Mouse (Mus musculus) kidney, postnatal 25 days (tissue): ENCODE measurements around the gene Tmem143.

Experiments
- DNase-seq, 2 experiments: peaks; one replicate each; pipeline ENCODE4 v3.0.0; 2021; ENCODE audit warnings: mixed read lengths in 2 of 2

Gene Tmem143

DNA sequence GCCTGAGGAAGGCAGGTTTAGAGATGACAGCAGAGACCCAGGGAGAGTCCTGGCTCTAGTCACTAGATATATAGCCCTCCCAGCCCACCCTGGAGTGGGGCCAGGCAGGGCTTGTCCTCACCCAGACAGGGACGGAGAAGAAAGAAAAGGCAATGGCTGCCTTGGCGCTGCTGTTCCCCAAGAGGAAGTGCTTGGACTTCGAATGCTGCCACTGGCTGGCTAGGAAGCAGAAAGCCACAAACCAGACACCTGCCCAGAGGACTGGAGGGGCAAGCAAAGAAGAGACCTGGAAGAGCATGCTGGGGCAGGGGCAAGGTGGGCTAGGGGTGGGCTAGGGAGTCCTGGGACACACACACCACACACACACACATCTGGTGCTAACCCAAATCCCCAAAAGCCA lies 9.5 kb upstream of the Tmem143 start:
- no peak for DNase-seq

DNA sequence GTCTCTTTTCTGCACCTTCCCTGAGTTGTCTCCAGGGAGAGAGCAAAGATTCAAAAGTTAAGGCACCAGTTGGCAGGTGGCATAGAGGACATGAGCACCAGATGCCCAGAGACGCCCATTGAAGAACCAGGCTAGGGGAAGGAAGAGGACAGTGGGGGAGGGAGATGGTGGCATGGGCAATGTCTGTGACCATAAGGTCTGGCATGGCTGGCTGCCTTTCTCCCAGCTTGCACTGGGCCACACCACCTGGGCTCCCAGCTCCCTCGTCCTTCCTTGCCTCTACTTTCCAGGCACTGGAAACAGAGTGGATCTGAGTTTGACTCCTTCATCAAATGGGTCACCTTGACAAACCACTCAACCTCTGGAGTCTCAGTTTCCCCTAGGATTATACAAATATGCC lies 4.1 kb upstream of the Tmem143 start:
- DNase-seq: no peak

DNA sequence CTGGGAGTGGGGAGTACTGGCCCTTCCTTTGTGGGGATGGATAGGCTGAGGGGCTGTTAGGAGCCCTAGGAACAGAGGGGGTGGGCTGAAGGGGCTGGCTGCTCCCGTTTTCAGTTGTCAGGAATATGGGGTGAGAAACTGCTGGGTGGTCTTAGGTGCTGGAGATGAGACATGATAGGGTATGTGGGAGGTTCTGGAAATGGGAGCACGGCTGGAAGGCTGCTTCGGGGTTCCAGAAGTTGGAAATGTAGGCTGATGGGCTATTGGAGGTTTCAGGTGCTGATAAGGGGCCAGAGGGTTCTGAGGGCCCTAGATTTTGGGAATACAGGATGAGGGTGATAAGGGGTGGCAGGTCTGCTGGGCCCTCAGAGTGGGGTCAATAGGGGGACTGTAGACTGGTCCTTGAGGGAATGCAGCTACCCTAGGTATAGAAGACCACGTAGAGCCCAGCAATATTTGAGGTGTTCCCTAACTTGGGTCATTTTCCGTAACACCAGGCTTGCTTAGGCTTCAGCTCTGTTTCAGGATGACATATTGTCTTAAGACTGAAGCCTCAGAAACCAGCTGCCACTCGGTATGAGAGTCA lies 717 bp upstream of the Tmem143 start:
- no peak for DNase-seq

DNA sequence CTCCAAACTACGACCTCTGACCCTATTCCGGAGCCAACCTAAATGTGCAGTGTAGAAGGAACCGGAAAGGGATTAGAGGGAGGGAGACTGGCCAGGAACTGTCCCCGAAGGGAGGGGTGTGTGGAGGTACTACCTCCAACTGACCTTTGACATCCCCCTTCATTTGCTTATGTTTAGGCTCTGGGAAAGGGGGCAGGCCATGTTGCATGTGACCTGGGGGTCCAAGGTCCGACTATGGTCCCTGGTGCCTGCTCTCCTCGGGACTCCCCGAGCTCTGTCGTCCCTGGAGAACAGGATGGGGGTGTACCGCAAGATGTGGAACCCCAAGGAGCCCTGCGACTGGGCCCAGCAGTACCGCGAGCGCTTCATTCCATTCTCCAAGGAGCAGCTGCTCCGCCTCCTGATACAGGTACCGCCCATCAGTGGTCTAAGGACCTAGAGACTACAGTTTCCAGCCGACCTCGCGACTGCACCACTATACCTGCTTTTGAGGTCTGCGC lies 567 bp downstream of the Tmem143 start:
- DNase-seq: peak; percentile 72 to 90

DNA sequence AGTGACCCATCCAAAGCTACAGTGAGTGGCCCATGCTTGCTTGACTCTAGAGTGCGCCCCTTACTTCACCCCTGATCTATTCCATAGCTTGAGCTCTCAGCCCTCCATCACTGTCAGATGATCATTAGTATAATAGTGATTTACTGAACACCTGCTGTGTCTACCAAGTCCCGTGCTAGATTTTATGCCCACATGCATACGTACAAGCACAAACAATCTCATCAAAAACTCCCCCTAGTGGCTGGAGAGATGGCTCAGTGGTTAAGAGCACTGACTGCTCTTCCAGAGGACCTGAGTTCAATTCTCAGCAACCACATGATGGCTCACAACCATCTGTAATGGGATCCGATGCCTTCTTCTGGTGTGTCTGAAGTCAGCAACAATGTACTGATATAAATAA lies 1.4 kb downstream of the Tmem143 start:
- peak in 1 of 2 experiments; percentile 42 for DNase-seq

DNA sequence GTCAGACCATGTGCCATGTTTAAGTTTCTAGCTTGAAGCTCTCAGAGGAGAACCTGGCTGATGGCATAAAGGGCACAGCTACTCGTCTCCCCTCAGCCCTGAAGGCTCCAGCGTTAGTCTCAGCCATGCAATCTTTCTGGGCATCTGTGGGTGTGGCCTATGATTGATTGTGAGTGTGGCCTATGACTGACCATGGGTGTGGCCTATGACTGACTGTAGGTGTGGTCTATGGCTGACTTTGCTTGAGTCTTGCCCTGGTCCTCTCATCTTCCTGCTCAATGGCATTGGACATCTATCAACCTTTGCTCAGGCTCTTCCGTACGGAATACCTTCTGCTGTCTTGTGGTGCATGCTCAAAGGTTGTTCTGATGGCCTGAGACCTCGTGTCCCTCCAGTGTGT lies 4.8 kb downstream of the Tmem143 start:
- DNase-seq: peak; percentile 43 to 59

DNA sequence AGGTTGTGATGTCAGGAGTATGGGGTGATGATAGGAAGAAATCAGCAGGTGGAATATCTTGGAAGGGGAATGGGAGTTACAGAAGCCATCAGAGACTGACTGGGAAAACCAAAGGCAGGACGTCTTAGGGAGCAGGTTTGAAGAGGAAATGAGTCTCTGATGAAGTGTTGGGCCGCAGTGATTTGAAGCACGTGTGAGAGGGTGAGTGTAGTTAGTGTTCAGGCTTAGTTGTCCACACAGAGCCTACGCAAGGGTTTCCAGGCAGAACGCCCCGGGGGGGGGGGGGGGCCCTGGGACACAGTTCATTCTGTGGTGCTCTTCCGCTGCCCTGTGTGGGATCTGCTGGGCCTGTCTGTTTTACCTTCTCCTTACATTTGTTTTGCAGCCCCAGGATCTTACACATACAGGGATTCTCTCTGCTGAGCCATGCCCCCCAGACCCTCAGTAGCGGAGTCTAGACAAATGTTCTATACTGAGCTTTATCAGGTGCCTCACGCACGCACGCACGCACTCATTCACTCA lies 5.8 kb downstream of the Tmem143 start:
- DNase-seq: no peak

DNA sequence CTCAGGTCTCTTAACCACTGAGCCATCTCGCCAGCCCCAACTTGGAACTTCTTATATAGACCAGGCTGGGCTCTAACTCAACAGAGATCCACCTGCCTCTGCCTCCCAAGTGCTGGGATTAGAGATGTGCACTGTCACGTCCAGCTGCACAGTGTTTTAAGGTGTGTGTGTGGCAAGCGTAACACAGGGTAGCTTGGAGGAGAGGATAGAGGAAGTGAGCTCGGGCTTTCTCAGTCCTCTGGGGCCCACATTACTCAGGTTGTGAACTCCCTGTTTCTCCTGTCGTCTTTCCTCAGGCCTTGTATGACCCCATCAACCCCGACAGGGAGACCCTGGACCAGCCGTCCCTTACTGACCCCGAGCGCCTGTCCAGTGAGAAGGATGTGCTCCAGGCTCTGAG lies 9.9 kb downstream of the Tmem143 start:
- no peak for DNase-seq

DNA sequence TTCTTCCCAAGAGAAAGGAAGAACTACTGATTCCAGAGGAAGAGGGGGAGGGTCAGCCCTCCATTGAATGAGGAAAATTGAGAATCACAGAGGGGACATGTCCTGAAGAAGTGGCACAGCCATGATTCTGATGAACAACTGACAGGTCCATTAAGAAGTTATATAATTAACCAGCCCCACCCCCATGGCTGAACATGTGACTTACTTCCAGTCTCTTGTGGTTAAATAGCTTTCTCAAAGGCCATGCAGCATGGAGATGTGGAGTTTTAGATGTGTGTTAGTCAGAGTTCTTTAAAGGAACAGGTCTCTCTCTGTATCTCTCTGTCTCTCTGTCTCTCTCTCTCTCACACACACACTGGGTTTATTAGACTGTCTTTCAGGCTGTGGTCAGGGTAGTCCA lies 11.6 kb downstream of the Tmem143 start:
- peak in 1 of 2 experiments; percentile 58 for DNase-seq

DNA sequence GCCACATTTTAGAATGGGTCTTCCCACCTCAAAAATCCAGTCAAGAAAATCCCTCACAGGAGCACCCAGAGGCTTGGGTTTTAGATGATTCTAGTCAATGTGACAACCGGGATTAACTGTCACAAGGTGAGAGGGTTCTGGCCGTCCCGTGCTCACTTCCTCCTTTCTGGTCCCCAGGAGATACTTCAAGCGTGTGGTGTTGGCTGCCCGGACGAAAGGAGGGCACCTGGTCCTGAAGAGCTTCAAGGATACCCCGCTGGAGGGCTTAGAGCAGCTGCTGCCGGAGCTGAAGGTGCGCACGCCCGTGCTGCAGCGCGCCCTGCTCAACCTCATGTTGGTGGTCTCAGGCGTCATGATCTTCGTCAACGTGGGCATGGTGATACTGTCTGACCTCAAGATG lies 12.4 kb downstream of the Tmem143 start:
- DNase-seq: no peak

DNA sequence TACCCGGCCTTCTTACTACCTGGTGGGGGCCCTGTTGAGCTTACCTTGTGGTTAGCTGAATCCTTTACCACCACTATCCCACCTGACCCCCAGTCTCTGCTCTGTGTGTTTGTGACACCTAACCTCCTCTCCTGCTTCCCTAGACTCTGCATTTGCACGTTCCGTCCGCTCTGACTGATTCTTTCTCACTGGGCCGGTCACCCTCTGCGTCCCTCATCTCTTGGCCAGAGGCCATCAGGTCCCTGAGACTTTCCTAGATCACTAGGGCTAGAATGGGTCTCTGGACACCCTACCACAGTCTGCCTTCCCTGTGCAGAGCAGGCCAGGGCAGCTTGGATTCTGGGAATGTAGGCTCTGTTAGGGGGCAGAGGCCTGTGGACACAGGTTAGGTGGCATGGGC lies 17.3 kb downstream of the Tmem143 start:
- DNase-seq: no peak

DNA sequence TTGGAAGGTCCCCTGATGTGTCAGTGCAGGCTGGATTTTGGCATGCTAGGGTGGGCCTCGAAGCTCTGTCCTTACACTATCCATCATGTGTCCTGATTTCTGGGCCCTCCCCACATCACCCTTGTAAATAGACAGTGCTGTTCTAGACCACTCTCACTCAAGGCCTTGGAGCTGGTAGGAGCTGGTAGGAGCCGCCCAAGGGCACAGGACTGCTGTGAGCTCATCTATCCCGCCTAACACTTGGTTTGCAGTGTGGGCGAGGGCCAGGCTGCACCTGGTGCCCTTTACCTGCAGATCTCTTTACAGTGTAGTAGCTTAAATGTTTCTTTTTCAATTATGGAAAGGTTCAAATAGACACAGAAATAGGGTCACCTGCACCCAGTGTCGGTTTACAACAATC lies 18.3 kb downstream of the Tmem143 start:
- DNase-seq: no peak

DNA sequence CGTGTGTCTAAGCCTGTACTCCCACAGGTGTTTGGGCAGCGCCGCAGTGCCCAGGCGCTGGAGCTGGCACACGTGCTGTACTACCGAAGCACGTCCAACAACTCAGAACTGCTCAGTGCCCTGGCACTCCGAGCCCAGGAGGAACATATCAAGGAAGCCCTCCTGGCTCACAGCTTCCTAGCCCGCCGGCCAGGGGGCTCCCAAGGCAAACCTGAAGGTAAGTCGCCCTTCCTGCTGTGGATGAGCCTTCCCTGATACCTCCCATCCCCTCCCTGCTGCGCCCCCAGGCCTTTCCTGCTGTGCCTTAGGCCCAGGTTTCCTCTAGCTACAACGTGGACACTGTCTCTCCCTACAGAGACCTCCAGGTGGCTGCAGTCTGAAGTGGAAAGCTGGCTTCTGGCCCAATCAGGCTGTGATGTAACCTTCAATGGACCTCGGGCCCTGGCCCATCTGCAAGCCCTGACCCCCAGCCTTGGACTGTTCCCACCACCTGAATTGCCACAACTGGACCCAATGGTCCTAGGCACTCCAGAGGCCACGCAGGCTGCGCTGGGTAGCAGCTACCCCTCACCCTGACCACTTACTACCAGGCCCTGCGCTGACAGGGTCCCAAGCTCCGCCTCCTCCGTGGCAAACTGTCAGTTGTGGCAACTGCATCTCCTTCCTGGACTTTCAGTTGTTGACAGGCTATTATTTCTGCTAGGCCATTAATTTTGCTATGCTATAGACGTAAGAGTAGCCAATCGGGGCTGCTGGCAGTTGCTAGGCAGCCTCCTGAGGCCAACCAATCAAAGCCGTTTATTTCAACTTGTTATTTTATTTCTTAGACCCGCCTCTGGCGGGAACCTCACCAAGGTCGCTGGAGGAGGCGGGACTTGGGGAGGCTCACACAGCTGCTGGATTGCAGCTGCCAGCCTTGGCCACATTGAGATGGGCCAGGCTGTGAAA lies 19.6 kb downstream of the Tmem143 start:
- DNase-seq: peak; percentile 74 to 88

DNA sequence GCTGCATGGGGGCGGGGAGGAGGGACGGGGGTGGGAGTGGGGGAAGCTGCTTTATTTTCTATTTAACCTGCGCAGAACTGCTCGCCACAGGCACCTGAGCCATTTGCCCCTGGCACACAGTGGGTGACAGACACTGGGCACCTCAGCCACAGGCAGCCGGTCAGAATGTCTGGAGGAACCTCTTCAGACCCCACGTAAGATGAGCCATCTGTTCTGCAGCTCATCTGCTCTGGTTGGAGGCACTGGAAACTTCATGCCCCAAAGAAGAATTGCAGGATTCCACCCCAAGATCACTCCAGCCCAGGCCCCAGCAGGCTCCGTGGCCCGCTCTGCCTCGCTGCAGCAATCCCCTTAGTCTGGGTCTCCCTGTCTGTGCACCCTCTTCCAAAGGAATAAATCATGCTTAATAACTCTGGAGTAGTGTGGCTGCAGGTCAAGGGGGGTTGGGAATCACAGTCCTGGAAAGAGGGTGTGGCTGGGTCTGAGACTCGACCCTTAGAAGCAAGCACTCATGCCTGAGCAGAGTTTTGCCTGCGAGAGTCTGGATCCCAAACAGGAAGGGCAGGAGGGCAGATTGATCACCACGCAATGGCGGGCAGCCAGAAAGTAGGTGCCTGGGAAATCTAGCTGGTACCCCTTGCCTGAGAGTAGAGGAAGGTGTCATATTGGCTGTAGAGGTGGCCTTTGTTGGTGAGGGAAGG lies 20.4 kb downstream of the Tmem143 start:
- peak in 1 of 2 experiments; percentile 32 for DNase-seq

DNA sequence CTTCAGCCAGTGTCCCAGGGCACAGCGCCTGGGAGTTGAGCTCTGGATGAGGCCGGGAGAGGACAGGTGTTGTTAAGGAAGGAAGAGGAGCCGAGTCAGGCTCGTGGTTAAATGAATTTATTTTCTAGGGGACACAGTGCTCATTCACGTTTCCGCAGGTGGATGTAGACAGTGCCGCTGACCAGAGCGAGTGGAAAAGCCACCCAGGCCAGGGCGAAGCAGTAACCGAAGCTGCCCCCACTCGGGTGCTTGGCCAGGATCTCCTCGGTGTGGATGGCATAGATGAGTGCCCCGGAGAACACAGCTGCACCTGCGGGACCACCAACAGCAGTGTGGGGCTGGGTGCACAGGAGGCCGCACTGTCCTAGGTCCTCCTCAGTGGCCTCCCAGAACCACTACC lies 21.2 kb downstream of the Tmem143 start:
- no peak for DNase-seq

DNA sequence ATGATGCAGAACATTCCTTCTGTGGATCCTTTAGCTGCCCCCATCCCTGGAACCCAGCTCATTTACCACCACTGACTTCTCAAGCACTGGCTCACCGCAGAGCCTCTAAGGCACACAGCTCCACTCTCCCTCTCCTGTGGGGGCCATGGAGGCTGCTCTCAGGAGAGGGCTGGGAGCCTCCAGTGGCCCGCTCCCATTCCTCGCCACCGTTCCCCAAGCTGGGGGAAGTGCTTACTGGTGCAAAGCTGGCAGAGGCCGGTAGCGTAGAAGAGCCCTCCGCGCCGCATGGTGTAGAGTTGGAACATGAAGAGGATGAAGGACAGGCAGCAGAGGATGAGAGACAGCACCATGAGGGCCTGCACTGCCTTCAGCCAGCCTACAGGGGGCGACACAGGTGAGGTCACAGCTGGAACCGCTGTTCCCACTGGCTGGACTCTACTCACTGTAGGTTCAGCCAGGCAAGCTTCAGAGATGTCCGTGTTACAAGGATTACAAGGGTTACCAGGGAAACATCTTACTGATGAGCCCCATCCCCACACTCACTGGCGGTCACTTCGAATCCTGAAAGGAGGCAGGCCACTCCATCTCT lies 22.4 kb downstream of the Tmem143 start:
- no peak for DNase-seq

DNA sequence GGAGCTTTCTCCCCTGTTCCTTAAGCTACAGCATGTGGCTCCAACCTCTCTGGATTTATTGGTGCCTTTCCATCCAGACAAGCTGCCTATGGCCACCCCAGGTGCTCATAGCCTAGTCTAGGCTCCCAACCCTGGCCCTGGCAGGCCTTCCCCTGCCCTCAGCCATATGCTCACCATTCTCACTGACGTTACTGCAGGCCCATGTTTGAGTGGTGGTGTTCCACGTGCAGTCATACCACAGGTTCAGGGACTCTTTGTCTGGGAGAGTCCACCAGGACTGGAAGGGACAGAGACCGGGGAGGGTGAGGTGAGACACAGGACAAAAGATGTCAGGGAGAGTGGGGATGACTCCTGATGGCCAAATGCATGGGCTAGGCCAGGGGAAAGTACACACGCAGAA lies 23.0 kb downstream of the Tmem143 start:
- DNase-seq: no peak

DNA sequence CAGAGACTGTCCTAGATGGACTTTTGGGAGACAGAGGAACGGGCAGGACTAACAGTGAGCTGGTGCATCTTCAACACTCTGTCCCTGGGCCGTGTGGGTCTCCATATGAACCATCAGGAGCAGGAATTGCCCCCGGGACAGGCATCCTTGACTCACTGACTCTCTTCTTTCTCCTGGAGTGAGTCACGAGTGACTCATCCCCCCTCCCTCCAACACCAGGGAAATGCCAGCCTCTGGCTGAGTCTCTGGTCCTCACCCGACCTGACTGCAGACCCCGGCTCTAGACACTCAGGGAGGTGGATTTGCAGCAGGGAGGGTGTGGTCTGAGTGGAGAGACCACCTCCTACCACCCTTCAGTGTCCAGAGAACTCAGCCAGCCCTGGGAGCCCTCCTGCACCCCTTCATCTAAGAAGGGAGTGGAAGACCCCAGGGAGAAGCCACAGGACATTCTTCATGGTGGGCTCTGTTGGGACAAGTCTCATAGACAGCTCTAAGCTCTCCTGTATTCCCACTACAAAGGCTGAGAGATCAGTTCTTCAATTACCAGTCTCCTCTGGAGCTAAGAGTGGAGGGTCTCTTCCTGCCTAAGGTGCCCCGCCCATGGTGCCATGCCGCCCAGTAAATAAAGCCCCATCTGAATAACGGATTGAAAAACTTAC lies 24.0 kb downstream of the Tmem143 start:
- DNase-seq: no peak

DNA sequence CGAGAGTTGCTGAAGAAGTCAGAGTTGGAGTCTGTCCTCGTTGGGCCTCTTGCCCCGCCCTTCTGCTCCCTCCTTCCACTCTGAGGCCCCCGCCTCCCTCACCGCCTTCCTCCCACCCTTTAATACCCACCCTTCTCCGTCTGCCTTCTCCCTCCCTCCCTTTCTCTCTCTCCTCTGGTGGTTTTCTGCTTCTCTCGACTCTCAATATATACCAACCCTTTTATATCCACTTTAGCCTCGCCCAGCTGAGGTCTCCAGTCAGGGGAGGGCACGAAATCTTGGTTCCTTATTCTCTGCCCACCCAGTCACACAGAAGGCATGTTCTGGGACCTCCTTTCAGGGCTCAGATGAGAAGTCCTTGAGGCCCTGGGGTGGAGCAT lies 24.5 kb downstream of the Tmem143 start, which contains the start of gene Emp3:
Gene Emp3, minus strand, starts transcription at position 163 of the 380 bp plus-strand sequence.
- DNase-seq: peak; percentile 51 to 58

DNA sequence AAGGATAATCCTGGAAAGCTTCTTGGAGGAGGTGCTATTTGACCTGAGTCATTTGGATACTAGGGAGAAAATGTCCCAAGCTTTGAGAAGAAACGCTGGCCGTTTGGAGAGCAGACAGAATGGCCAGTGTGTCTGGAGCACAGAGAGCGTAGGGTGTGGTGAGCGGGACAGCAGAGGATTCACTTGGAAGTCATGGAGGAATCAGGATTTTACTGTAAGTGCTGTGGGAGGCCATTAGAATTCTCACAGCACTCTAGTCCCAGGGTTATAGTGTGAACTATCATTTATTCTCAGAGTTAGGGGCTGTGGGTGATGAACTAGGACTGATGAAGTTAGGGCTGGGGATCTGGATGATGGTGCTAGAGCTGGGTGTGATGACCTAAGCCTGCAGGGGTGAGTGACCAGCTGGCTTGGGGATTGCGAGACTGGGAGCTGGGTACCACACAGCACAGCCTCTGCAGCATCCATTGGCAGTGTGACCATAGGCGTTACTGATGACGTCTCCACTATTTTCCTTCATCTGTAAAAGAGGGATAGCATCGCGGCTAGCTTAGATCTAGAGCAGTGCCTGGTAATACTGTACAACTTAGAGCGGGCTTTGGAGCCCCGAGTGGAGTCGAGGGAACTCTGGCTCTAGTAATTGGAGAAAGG lies 25.3 kb downstream of the Tmem143 start:
- DNase-seq: no peak

DNA sequence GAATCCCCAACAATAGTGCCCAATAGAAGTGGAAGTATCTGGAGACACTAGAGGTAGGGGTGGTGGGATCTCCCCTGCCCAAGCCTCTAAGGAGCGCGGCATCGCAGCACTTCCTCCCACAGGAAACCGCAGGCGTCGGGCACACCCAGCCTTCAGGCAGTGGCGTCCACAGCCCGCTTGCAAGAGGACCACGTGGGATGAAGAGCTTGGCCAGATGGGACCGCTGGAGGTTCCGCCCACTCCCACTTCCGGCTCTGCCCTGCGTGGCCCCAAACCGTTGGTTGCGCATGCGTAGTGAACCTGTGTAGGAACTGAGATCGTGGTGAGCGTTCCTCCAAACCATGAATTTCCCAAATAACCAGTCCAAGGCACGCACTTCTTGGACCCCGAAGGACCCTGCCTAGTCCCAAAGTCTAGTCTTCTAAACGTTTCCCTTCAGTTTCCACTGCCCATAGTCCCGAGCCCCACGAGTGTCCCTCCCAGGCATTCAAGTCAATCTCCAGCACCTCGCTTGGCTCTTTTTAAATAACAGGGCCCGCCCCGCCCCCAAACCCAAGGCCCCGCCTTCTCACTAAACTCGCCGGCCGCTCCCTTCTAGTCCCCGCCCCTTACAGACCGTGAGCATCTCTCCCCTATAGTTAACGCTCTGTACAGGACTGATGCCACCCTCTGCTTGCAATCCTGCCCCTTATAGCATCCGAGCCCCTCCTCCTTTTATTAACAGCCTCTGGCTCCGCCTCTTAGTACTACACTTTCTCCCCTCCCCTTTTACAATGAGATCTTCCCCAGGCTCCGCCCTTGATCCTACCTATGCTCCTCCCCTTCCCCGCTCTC lies 26.4 kb downstream of the Tmem143 start:
- peak; percentile 96 to 97 for DNase-seq
